Comparison of ENCODE assay signal across 10 mouse cellular contexts in genomic region chr17:28345882-28346281, GRCm38 (mm10). TPM values are rescaled to one million over a fixed set of nuclear protein-coding genes. Genes with fewer than 3 reads are reported as not detected.
DNase-seq lines count a peak whose midpoint lies in the region; ATAC-seq and TF ChIP-seq lines count a peak whose summit lies in the region.
"Had no signal": no experiment of that assay in that cellular context is flagged by ENCODE, and none has a peak within 500 bp of the region (broad histone marks: within the 10 kb centered on the region; RNA-seq: fewer than 3 reads in every experiment).

No protein-coding gene starts in this region.

- peaks cover 59% of the 10 kb centered on the region for H3K4me1 ChIP-seq in hindbrain, embryonic 12.5 days
- peaks cover 4% of the 10 kb centered on the region for H3K4me1 ChIP-seq in hindbrain, postnatal 0 days (ENCODE audit: insufficient read depth, low read length)
- peaks cover 81% of the 10 kb centered on the region for H3K4me1 ChIP-seq in E14TG2a.4 (replicated peaks; ENCODE audit: low read depth, low read length)
- H3K4me1 ChIP-seq in heart, embryonic 10.5 days: peaks cover 84% of the 10 kb centered on the region
- H3K4me1 ChIP-seq in limb, embryonic 11.5 days (ENCODE audit: control insufficient read depth, insufficient read depth, low read length): peaks cover 73% of the 10 kb centered on the region

- H3K9me3 ChIP-seq in hindbrain, embryonic 12.5 days (replicated peaks): no peaks in the 10 kb centered on the region
- H3K9me3 ChIP-seq in hindbrain, postnatal 0 days (ENCODE audit: low read length): no peaks in the 10 kb centered on the region
- no peaks in the 10 kb centered on the region for H3K9me3 ChIP-seq in E14TG2a.4 (ENCODE audit: low read length)
- H3K9me3 ChIP-seq in heart, embryonic 10.5 days: no peaks in the 10 kb centered on the region
- no peaks in the 10 kb centered on the region for H3K9me3 ChIP-seq in limb, embryonic 11.5 days (ENCODE audit: control insufficient read depth, low read length)

- TF ChIP-seq CTCF in hindbrain, postnatal 0 days (IDR thresholded peaks at IDR 0.05; ENCODE audit: low read depth): no peak
- no peak for TF ChIP-seq CTCF in E14TG2a.4 (conservative IDR thresholded peaks at IDR 0.05; ENCODE audit: low read length)

- H3K36me3 ChIP-seq in hindbrain, embryonic 12.5 days: no peaks in the 10 kb centered on the region
- H3K36me3 ChIP-seq in hindbrain, postnatal 0 days (ENCODE audit: insufficient read depth, low read length): no peaks in the 10 kb centered on the region
- no peaks in the 10 kb centered on the region for H3K36me3 ChIP-seq in E14TG2a.4 (ENCODE audit: insufficient read depth, low read length)
- H3K36me3 ChIP-seq in heart, embryonic 10.5 days: peaks cover 3% of the 10 kb centered on the region; the same call in 1 of the 2 replicates
- H3K36me3 ChIP-seq in limb, embryonic 11.5 days (ENCODE audit: control insufficient read depth, insufficient read depth, low read length): no peaks in the 10 kb centered on the region

- no peak for ATAC-seq in hindbrain, embryonic 12.5 days (ENCODE audit: low FRiP score)
- no peak for ATAC-seq in hindbrain, postnatal 0 days
- 0 out of 2 replicates have a peak, but pooled peaks have one; percentile 11 for ATAC-seq in limb, embryonic 11.5 days (ENCODE audit: insufficient number of reproducible peaks, low FRiP score, low TSS enrichment, low read depth)
- no peak for ATAC-seq in monocyte, adult 5-6 weeks (replicated peaks; ENCODE audit: insufficient number of reproducible peaks, low FRiP score, low TSS enrichment, poor library complexity, severe bottlenecking)

- H3K27ac ChIP-seq in hindbrain, embryonic 12.5 days: peak overlapping the region; percentile 36; the same call in 1 of the 2 replicates
- no peak overlapping the region for H3K27ac ChIP-seq in hindbrain, postnatal 0 days
- peak overlapping the region; percentile 91 for H3K27ac ChIP-seq in heart, embryonic 10.5 days
- H3K27ac ChIP-seq in limb, embryonic 11.5 days (replicated peaks; ENCODE audit: low read depth, low read length): peak overlapping the region; percentile 68
- H3K27ac ChIP-seq: macrophage had no signal

- H3K9ac ChIP-seq in hindbrain, embryonic 12.5 days: peak overlapping the region; percentile 19; the same call in 1 of the 2 replicates
- no peak overlapping the region for H3K9ac ChIP-seq in hindbrain, postnatal 0 days (replicated peaks; ENCODE audit: low read length)
- H3K9ac ChIP-seq in limb, embryonic 11.5 days (ENCODE audit: low read length): peak overlapping the region; percentile 27

- no peak overlapping the region for H3K4me3 ChIP-seq in hindbrain, embryonic 12.5 days
- H3K4me3 ChIP-seq in hindbrain, postnatal 0 days (ENCODE audit: low read length): no peak overlapping the region
- peak overlapping the region; percentile 62 for H3K4me3 ChIP-seq in E14TG2a.4 (replicated peaks; ENCODE audit: low read length)
- peak overlapping the region; percentile 47 for H3K4me3 ChIP-seq in heart, embryonic 10.5 days
- H3K4me3 ChIP-seq in limb, embryonic 11.5 days (ENCODE audit: low read depth, low read length): no peak overlapping the region

- H3K27me3 ChIP-seq in hindbrain, embryonic 12.5 days: peaks cover 26% of the 10 kb centered on the region
- H3K27me3 ChIP-seq in hindbrain, postnatal 0 days (ENCODE audit: insufficient read depth, low read length): no peaks in the 10 kb centered on the region
- H3K27me3 ChIP-seq in E14TG2a.4 (ENCODE audit: insufficient read depth, low read length): peaks cover 80% of the 10 kb centered on the region
- H3K27me3 ChIP-seq in heart, embryonic 10.5 days (ENCODE audit: insufficient read depth, poor library complexity, severe bottlenecking): peaks cover 9% of the 10 kb centered on the region; the same call in 1 of the 2 replicates
- H3K27me3 ChIP-seq in limb, embryonic 11.5 days (ENCODE audit: control insufficient read depth, insufficient read depth, low read length): no peaks in the 10 kb centered on the region

- DNase-seq in hindbrain, postnatal 0 days (ENCODE audit: low spot score): no peak
- no peak for DNase-seq in heart, embryonic 10.5 days (ENCODE audit: low spot score)
- peak; percentile 60 for DNase-seq in limb, embryonic 11.5 days (ENCODE audit: low spot score)
- DNase-seq in right cerebral cortex, adult 18-20 months: no peak
- no peak for DNase-seq in left cerebral cortex, adult 8-10 months (ENCODE audit: low spot score in 2 of 2)
- DNase-seq: embryo, embryonic 11 days had no signal

- 12% methylated on average over 10 of the region's 10 CpGs for WGBS in hindbrain, embryonic 12.5 days
- 24% methylated on average over 10 of the region's 10 CpGs for WGBS in hindbrain, postnatal 0 days
- 8% methylated on average over 10 of the region's 10 CpGs for WGBS in heart, embryonic 10.5 days
- WGBS in limb, embryonic 11.5 days: 3% methylated on average over 10 of the region's 10 CpGs

- H3K4me2 ChIP-seq in hindbrain, embryonic 12.5 days (replicated peaks): peak overlapping the region; percentile 30
- H3K4me2 ChIP-seq in hindbrain, postnatal 0 days (ENCODE audit: low read depth, low read length): no peak overlapping the region
- peak overlapping the region; percentile 40 for H3K4me2 ChIP-seq in limb, embryonic 11.5 days (ENCODE audit: low read depth, severe bottlenecking)

RNA-seq across cellular contexts. Expression of gene Tead3, which starts 4.7 kb away (rescaled TPM):
- 7.0 and 7.7 TPM in 2 replicates for polyA plus RNA-seq in hindbrain, embryonic 12.5 days (2016; fragmentation: Nextera tagmentation; extraction: Ambion mirVana)
- 6.5 and 9.4 TPM in 2 replicates for total RNA-seq in hindbrain, postnatal 0 days (2014; rRNA removed)
- polyA plus RNA-seq in hindbrain, postnatal 0 days (2015; fragmentation: Nextera tagmentation; extraction: Ambion mirVana): 1.3 and 1.7 TPM in 2 replicates
- polyA plus RNA-seq in heart, embryonic 10.5 days (2016; fragmentation: Nextera tagmentation; extraction: Ambion mirVana): 6.3 and 6.5 TPM in 2 replicates
- 10.0 and 10.6 TPM in 2 replicates for polyA plus RNA-seq in limb, embryonic 11.5 days (2014; fragmentation: Nextera tagmentation; extraction: Ambion mirVana)
- not detected in 3 replicates for total RNA-seq in monocyte, adult 5-6 weeks (2017)
- total RNA-seq in left cerebral cortex, adult 8-10 months (2022): 1 to 10 TPM; 2.3 to 4.0 (median 3.0) TPM
- polyA plus RNA-seq: macrophage had no signal

RNA-seq across cellular contexts. Expression of gene Rpl10a, which starts 17.6 kb away (rescaled TPM):
- polyA plus RNA-seq in hindbrain, embryonic 12.5 days (2016; fragmentation: Nextera tagmentation; extraction: Ambion mirVana): 287 and 354 TPM in 2 replicates
- total RNA-seq in hindbrain, postnatal 0 days (2014; rRNA removed): 699 and 1,071 TPM in 2 replicates
- 337 and 355 TPM in 2 replicates for polyA plus RNA-seq in hindbrain, postnatal 0 days (2015; fragmentation: Nextera tagmentation; extraction: Ambion mirVana)
- polyA plus RNA-seq in heart, embryonic 10.5 days (2016; fragmentation: Nextera tagmentation; extraction: Ambion mirVana): 345 and 365 TPM in 2 replicates
- 616 TPM in 2 replicates for polyA plus RNA-seq in limb, embryonic 11.5 days (2014; fragmentation: Nextera tagmentation; extraction: Ambion mirVana)
- total RNA-seq in monocyte, adult 5-6 weeks (2017): 363 to 372 TPM (median 364 TPM) in 3 replicates
- 100 to 1,000 TPM; 323 to 368 (median 355) TPM for total RNA-seq in left cerebral cortex, adult 8-10 months (2022)

RNA-seq across cellular contexts. Expression of gene Tulp1, which starts 19.1 kb away (rescaled TPM):
- 5.0 and 6.8 TPM in 2 replicates for polyA plus RNA-seq in hindbrain, embryonic 12.5 days (2016; fragmentation: Nextera tagmentation; extraction: Ambion mirVana)
- 1.4 TPM in 1 of 2 replicates, not detected in the other for total RNA-seq in hindbrain, postnatal 0 days (2014; rRNA removed)
- 1.8 and 2.0 TPM in 2 replicates for polyA plus RNA-seq in hindbrain, postnatal 0 days (2015; fragmentation: Nextera tagmentation; extraction: Ambion mirVana)
- 5.0 and 5.7 TPM in 2 replicates for polyA plus RNA-seq in heart, embryonic 10.5 days (2016; fragmentation: Nextera tagmentation; extraction: Ambion mirVana)
- polyA plus RNA-seq in limb, embryonic 11.5 days (2014; fragmentation: Nextera tagmentation; extraction: Ambion mirVana): 3.4 and 4.4 TPM in 2 replicates
- not detected in 3 replicates for total RNA-seq in monocyte, adult 5-6 weeks (2017)
- under 1 TPM in 1 of 4 experiments, not detected in 3; 0.27 TPM for total RNA-seq in left cerebral cortex, adult 8-10 months (2022)
- polyA plus RNA-seq: macrophage had no signal

RNA-seq across cellular contexts. Expression of gene Fance, which starts 32.6 kb away (rescaled TPM):
- 24.7 and 28.3 TPM in 2 replicates for polyA plus RNA-seq in hindbrain, embryonic 12.5 days (2016; fragmentation: Nextera tagmentation; extraction: Ambion mirVana)
- 38.7 and 46.5 TPM in 2 replicates for total RNA-seq in hindbrain, postnatal 0 days (2014; rRNA removed)
- polyA plus RNA-seq in hindbrain, postnatal 0 days (2015; fragmentation: Nextera tagmentation; extraction: Ambion mirVana): 23.6 and 27.2 TPM in 2 replicates
- polyA plus RNA-seq in heart, embryonic 10.5 days (2016; fragmentation: Nextera tagmentation; extraction: Ambion mirVana): 25.8 and 30.6 TPM in 2 replicates
- 27.3 and 29.4 TPM in 2 replicates for polyA plus RNA-seq in limb, embryonic 11.5 days (2014; fragmentation: Nextera tagmentation; extraction: Ambion mirVana)
- total RNA-seq in monocyte, adult 5-6 weeks (2017): 8.8 to 18.2 TPM (median 13.0 TPM) in 3 replicates
- 10 to 100 TPM; 29.4 to 31.2 (median 30.5) TPM for total RNA-seq in left cerebral cortex, adult 8-10 months (2022)

Comparison
In these comparisons a context has a peak if more than half of its experiments do, and no peak if none do; other contexts are left out.
1. H3K4me3 ChIP-seq: peak in E14TG2a.4 (single experiment) and heart, embryonic 10.5 days (single experiment); none in hindbrain, embryonic 12.5 days (single experiment), hindbrain, postnatal 0 days (single experiment) and limb, embryonic 11.5 days (single experiment).